Mouse (Mus musculus): ENCODE results near the gene Hist1h1d. TPM values are rescaled to one million over a fixed set of nuclear protein-coding genes. Genes with fewer than 3 reads are reported as not detected.

Hist1h1d gene
- polyA plus RNA-seq (2016; fragmentation: Nextera tagmentation; extraction: Ambion mirVana): 0.37 and 0.49 TPM in 2 replicates

DNA sequence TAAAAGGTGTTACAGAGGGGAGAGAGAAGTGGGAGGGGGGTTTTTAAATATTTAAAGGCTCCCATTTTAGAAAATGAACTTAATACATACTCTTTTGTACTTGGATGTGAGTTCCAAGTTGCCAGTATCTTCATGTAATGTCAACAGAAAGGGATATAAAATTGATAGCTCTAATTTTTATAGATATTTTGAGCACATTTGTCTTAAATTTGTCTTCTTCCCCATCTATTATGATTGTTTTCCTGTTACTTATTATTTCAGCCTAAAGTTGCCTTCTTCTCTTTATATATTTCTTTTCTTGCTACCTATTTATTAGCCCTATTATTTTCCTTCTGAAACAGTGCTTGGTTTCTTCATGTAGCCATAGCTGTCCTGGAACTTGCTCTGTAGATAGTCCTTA is at the start of gene Hist1h1d:
Gene Hist1h1d, plus strand, starts transcription at position 301 of the 400 bp plus-strand sequence.
- no peak for DNase-seq (ENCODE audit: low spot score)
- peak within 1 kb of the TSS; percentile 55 for H3K4me3 ChIP-seq
- no peaks in the 10 kb centered on the region for H3K9me3 ChIP-seq
- peak within 1 kb of the TSS; percentile 98 for H3K27ac ChIP-seq
- no peaks in the 10 kb centered on the region for H3K36me3 ChIP-seq
- no peaks in the 10 kb centered on the region for H3K27me3 ChIP-seq (ENCODE audit: insufficient read depth, poor library complexity, severe bottlenecking)
- peaks cover 18% of the 10 kb centered on the region for H3K4me1 ChIP-seq (replicated peaks)

DNA sequence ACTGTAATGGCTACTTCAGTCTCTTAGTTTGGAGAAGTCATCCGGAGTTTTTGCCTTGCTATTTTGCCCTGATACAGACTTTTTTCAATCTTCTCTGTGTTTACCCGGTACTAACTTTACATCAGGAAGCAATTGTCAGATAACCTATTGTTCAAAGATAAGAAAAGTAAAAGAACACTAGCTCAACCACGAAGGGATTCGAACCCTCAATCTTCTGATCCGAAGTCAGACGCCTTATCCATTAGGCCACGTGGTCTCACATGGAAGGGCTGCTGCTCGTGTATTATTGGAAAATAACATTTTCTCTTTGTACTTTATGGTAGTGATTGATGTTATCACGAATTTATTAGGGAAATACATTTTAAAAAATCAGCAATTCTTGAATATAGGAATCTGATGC is 49.3 kb upstream of the Hist1h1d start:
- Histone ChIP-seq H3K4me1 (replicated peaks) (peaks cover 46% of the 10 kb centered on the region), H3K4me3 (peak overlapping the region; percentile 32)
- under 1% methylated on average over 9 of the region's 9 CpGs for WGBS

DNA sequence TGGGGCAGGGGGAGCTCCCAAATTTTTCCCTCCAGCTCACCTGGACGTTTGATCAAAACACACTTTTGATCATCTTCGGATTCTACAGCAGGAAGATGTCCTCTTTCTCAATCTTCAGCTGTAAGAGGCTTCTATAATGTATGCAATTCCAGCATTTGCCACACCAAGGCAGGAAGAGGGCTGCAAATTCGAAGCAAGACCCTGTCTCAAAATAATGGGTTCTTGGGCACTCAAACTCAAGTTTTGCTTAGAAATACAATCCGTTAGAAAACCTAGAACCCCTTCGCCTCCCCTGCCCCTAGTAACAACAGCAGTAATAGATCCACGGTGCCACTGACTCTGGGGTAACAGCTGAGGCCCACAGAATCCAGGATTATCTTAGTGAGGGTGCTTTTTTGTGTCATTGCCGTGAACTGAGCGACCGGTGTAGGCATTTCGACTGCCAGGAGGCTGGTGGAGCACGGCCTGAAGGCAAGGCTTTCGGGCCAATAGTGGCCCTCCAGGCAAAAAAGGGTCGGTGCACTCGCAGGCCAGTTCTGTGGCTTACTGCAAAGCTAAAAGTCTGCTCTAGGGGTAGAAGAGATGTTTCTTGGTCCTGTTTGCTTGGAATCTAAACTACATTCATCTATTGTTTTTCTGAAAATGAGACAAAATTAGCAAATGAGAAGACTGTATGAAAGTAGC is 47.3 kb upstream of the Hist1h1d start:
- Histone ChIP-seq H3K4me3 (peak overlapping the region; percentile 55), H3K27ac (peak overlapping the region; percentile 71), H3K36me3 (no peaks in the 10 kb centered on the region), H3K4me1 (replicated peaks) (peaks cover 46% of the 10 kb centered on the region), H3K27me3 (ENCODE audit: insufficient read depth, poor library complexity, severe bottlenecking) (no peaks in the 10 kb centered on the region), H3K9me3 (no peaks in the 10 kb centered on the region)
- peak; percentile 56 for DNase-seq (ENCODE audit: low spot score)
- WGBS: 4% methylated on average over 14 of the region's 14 CpGs

More for the DNA sequence above, 49.3 kb upstream of the Hist1h1d start:
- no peaks in the 10 kb centered on the region for H3K27me3 ChIP-seq (ENCODE audit: insufficient read depth, poor library complexity, severe bottlenecking)
- H3K9me3 ChIP-seq: no peaks in the 10 kb centered on the region
- peak; percentile 61 for DNase-seq (ENCODE audit: low spot score)
- no peak overlapping the region for H3K27ac ChIP-seq
- H3K36me3 ChIP-seq: no peaks in the 10 kb centered on the region

DNA sequence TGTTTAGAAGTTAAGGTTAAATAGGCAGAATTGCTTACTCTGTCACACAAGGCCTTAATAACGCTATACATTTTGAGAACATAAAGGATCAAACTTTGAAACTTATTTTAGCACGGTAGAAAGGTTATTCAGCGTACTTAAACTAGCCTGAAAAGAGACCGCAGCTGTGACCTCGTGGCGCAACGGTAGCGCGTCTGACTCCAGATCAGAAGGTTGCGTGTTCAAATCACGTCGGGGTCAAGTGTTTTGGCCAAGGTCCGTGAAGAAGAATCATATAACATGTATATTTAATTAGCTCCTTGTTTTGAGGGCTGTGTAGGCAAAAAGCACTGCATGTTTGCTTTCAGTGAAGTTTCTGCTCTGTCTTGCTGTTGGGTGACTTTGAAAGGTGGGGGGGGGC is 46.7 kb upstream of the Hist1h1d start:
- WGBS: 2% methylated on average over 13 of the region's 13 CpGs

DNA sequence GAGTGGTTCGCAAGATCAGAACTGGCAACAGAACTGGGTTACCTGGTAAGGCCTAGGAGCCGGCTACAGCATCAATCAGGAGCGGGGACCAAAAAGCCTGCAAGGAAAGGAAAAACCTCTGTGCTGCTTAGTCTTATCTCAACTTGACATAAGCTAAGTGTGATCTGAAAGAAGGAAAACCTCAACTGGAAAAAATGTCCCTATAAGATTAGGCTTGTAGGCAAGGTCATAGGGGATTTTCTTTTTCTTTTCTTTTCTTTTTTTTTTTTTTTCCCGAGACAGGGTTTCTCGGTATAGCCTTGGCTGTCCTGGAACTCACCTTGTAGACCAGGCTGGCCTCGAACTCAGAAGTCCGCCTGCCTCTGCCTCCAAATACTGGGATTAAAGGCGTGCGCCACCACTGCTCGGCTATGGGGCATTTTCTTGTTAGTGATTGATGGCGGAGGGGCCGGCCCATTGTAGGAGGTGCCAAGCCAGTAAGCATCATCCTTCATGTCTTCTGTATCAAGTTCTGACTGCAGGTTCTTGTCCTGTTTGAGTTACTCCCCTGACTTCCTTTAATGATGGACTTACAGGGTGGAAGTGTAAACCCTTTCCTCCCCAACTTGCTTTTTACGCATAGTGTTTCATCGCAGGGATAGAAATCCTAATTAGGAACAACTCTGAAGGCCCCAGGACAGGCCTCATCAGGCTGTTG is 46.1 kb upstream of the Hist1h1d start:
- WGBS: 8% methylated on average over 14 of the region's 14 CpGs
- H3K4me1 ChIP-seq (replicated peaks): peaks cover 40% of the 10 kb centered on the region
- H3K27ac ChIP-seq: no peak overlapping the region
- H3K27me3 ChIP-seq (ENCODE audit: insufficient read depth, poor library complexity, severe bottlenecking): no peaks in the 10 kb centered on the region
- H3K36me3 ChIP-seq: no peaks in the 10 kb centered on the region
- H3K4me3 ChIP-seq: peak overlapping the region; percentile 55
- no peaks in the 10 kb centered on the region for H3K9me3 ChIP-seq
- peak; percentile 66 for DNase-seq (ENCODE audit: low spot score)

More for the DNA sequence above, 46.7 kb upstream of the Hist1h1d start:
- H3K27ac ChIP-seq: no peak overlapping the region
- no peaks in the 10 kb centered on the region for H3K27me3 ChIP-seq (ENCODE audit: insufficient read depth, poor library complexity, severe bottlenecking)
- no peaks in the 10 kb centered on the region for H3K36me3 ChIP-seq
- H3K9me3 ChIP-seq: no peaks in the 10 kb centered on the region
- peak; percentile 71 for DNase-seq (ENCODE audit: low spot score)
- peaks cover 46% of the 10 kb centered on the region for H3K4me1 ChIP-seq (replicated peaks)
- H3K4me3 ChIP-seq: peak overlapping the region; percentile 55

DNA sequence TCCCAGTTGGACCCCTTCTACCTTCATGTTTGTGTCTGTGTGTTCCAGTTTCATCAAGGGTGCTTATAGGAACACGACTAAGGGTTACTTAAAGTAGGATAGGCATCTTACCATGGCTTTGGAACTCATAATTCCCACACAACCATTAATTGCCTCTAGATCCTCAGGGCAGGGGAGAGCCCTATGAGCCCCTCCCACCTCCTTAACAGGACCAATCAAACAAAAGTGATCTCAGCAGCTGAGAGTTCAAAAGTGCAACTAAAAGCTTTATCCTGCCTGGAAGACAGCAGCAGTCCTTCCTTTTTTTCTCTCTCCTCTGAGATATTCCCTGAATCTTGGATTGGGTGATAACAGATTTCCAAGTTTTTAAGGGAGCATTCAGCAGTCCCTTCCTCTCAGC is 42.9 kb upstream of the Hist1h1d start:
- no peak for DNase-seq (ENCODE audit: low spot score)
- H3K27me3 ChIP-seq (ENCODE audit: insufficient read depth, poor library complexity, severe bottlenecking): no peaks in the 10 kb centered on the region
- no peak overlapping the region for H3K4me3 ChIP-seq
- 54% methylated on average over 1 of the region's 1 CpGs for WGBS
- H3K36me3 ChIP-seq: no peaks in the 10 kb centered on the region
- H3K9me3 ChIP-seq: no peaks in the 10 kb centered on the region
- H3K4me1 ChIP-seq (replicated peaks): peaks cover 21% of the 10 kb centered on the region
- H3K27ac ChIP-seq: no peak overlapping the region

DNA sequence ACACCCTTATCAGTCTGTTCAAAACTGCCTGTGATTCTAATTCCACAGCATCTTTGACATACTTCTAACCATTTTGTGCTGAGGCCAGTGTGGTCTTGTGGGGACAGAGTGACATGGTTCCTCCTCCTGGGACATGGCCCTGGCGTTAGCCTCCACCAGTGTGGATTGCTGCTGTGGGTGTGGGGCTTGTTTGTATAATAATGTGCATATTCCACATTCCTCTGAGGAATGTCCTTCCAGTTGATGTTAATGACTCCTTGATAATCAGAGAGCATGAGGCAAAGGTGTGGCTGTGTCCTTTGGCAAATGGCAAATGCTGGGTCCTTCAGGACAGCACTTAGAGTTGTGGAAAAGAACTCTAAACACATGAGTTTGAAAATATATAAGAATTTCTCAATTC is 39.5 kb upstream of the Hist1h1d start:
- Histone ChIP-seq H3K27me3 (ENCODE audit: insufficient read depth, poor library complexity, severe bottlenecking) (no peaks in the 10 kb centered on the region), H3K27ac (no peak overlapping the region), H3K9me3 (no peaks in the 10 kb centered on the region), H3K4me1 (replicated peaks) (peaks cover 11% of the 10 kb centered on the region; the same call in 1 of the 2 replicates), H3K36me3 (no peaks in the 10 kb centered on the region), H3K4me3 (no peak overlapping the region)
- no peak for DNase-seq (ENCODE audit: low spot score)
- 85% methylated on average over 1 of the region's 1 CpGs for WGBS

DNA sequence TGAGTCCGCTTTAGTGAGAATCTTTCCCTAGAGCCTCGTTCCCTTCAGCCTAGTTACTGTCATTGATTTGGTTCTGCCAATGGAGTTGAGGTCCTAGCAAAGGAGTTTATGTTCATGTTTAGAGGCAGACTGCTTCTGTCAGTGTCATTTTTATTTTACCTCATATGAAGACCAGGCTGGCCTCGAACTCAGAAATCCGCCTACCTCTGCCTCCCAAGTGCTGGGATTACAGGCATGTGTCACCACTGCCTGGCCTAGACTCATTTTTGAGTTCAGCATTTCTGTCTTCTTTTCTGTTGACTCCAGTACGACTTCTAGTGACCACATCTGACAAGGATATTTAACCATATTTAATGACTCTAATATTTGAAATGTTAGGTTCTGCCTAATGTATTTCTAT is 37.8 kb upstream of the Hist1h1d start:
- DNase-seq (ENCODE audit: low spot score): no peak
- Histone ChIP-seq H3K27me3 (ENCODE audit: insufficient read depth, poor library complexity, severe bottlenecking) (no peaks in the 10 kb centered on the region), H3K36me3 (no peaks in the 10 kb centered on the region), H3K4me3 (no peak overlapping the region), H3K27ac (no peak overlapping the region), H3K4me1 (replicated peaks) (peaks cover 7% of the 10 kb centered on the region; the same call in 1 of the 2 replicates), H3K9me3 (no peaks in the 10 kb centered on the region)
- WGBS: 78% methylated on average over 5 of the region's 5 CpGs

DNA sequence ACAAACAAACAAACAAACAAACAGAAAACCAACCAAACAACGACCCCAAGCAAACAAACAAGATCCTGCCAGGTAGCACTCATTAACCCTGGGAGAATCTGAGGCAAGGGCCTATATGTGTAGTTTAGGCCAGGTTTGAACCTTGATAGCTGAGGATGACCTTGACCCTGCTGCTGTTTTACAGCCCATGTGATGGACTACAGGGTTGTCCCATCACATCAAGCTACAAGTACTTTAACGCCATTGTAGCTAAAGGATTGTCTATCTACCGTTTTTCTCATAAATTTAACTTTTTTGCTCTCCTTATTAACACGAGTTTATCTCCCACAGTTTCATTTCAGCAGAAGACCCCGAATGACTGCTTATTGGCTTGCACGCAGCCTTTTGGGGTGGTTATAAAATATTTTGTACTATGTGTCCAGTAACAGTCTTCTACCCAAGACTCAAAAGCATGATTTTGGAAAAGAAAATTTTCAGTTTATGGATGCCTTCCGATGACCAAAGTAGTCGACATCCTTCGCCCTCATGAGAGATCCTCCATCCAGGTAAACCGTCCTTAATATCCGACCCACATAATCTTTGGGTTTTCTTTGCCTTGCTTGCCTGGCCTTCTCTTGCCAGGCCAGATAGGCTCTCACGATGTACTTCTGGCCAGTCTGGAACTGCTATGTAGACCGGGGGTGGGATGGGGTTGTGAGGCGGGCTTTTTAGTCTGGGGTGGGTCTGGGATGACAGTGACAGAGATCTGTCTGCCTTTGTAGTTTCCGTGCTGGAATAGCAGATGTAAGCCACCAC is 37.0 kb upstream of the Hist1h1d start:
- H3K27ac ChIP-seq: no peak overlapping the region
- no peaks in the 10 kb centered on the region for H3K27me3 ChIP-seq (ENCODE audit: insufficient read depth, poor library complexity, severe bottlenecking)
- peaks cover 6% of the 10 kb centered on the region; the same call in 1 of the 2 replicates for H3K4me1 ChIP-seq (replicated peaks)
- peak; percentile 35 for DNase-seq (ENCODE audit: low spot score)
- 55% methylated on average over 15 of the region's 15 CpGs for WGBS
- H3K36me3 ChIP-seq: no peaks in the 10 kb centered on the region
- H3K4me3 ChIP-seq: peak overlapping the region; percentile 58
- no peaks in the 10 kb centered on the region for H3K9me3 ChIP-seq

DNA sequence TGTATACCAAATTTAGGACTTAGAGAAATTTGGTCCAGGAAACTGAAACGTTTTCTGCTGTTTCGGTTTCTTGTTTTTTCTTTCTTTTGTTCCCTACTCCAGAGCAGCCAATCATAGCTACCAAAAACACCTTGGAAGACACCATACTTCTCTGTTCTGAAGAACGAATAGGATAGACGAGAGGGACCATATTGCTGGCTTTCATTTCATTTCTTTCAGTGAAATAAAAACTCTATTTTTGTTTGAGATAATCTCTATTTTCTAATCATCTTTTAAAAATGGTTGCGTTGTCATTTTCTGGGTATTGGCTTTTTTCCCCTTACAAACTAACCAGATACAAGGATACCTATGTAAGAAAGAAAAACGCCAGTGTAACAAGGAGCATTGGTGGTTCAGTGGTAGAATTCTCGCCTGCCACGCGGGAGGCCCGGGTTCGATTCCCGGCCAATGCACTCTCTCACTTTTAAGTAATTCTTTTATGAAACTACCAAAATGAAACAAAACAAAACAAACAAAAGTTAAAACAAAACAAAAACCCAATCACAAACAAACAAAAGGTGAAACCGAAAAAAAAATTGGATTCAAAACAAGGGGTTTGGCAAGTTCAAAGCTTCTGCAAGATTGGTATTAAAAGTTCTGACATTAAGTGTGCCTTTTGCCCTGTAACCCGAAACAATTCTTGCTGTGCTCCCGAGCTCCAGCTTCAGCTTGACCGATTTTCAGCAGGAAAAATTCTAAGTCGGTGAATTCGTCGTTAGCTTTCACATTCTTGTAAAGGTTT is 36.0 kb upstream of the Hist1h1d start:
- Histone ChIP-seq H3K4me3 (peak overlapping the region; percentile 58), H3K27me3 (ENCODE audit: insufficient read depth, poor library complexity, severe bottlenecking) (no peaks in the 10 kb centered on the region), H3K27ac (no peak overlapping the region), H3K36me3 (no peaks in the 10 kb centered on the region), H3K9me3 (no peaks in the 10 kb centered on the region), H3K4me1 (replicated peaks) (peaks cover 6% of the 10 kb centered on the region; the same call in 1 of the 2 replicates)
- WGBS: under 1% methylated on average over 19 of the region's 19 CpGs
- peak; percentile 64 for DNase-seq (ENCODE audit: low spot score)

DNA sequence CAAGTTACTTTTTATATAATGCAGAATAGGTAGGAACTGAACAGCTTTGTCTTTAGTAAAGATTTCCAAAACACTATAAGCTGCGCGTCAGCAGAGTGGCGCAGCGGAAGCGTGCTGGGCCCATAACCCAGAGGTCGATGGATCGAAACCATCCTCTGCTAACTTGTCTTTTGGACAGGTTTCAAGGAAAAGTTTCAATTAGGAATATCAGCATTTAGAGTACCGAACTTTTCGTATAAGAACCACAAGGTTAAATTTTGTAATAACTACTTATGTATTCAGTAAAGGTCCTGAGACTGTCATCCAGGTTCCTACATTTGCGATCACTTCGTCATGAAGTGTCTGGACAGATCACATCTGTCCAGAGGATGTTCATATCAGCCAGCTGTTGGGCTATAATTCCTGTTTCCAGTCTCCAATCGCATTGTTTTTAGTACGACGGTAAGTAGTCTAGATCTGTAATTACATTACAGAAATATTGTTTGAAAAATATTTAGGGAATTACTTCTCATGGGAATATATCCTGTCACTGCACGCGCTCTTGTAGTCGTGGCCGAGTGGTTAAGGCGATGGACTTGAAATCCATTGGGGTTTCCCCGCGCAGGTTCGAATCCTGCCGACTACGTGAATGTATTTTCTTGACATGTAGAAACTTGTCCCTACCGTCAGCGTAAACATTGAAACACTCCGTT is 35.3 kb upstream of the Hist1h1d start:
- Histone ChIP-seq H3K4me3 (peak overlapping the region; percentile 58), H3K27ac (no peak overlapping the region), H3K9me3 (no peaks in the 10 kb centered on the region), H3K4me1 (replicated peaks) (peaks cover 6% of the 10 kb centered on the region; the same call in 1 of the 2 replicates), H3K36me3 (no peaks in the 10 kb centered on the region), H3K27me3 (ENCODE audit: insufficient read depth, poor library complexity, severe bottlenecking) (no peaks in the 10 kb centered on the region)
- under 1% methylated on average over 27 of the region's 27 CpGs for WGBS
- DNase-seq (ENCODE audit: low spot score): peak; percentile 89

DNA sequence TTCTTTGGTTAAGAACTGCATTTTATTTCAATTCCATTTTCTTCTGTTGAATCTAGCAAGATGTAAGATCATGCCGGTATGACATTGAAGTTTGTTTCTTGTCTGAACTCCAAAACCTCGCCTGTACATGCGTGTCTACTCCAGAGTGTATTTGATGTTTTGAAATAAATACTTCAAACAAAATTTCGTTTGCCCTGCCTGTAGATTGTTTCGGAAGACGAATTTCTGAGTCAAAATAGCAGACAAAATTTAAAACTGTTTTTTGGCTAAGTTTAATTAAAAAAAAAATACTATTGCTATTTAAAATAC is 34.8 kb upstream of the Hist1h1d start:
- H3K36me3 ChIP-seq: no peaks in the 10 kb centered on the region
- H3K9me3 ChIP-seq: no peaks in the 10 kb centered on the region
- H3K4me1 ChIP-seq (replicated peaks): peaks cover 6% of the 10 kb centered on the region; the same call in 1 of the 2 replicates
- no peaks in the 10 kb centered on the region for H3K27me3 ChIP-seq (ENCODE audit: insufficient read depth, poor library complexity, severe bottlenecking)
- no peak for DNase-seq (ENCODE audit: low spot score)
- no peak overlapping the region for H3K27ac ChIP-seq
- WGBS: under 1% methylated on average over 6 of the region's 6 CpGs
- peak overlapping the region; percentile 58 for H3K4me3 ChIP-seq
